In the genomic region with DNA sequence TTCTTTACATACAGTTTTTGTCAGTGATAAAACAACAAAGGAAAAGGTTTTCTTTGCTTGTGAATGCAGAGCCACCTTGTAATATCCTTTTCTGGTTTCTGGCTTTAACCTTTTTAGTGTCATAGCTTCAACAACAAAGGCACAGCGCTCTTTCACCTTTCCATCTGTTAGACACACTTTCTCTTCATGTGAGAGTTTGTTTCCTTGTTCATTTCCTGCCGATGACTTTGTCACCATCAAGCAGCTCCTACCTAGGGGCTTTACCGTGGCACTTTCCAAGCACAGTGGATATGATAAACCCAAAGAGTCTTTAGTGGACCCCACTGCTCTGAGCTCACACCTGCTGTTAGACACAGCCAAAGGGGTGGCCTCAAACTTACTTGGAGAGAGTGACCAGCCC, we compare ENCODE assay signal across 23 mouse cellular contexts. TPM values are rescaled to one million over a fixed set of nuclear protein-coding genes. Genes with fewer than 3 reads are reported as not detected.
DNase-seq lines count a peak whose midpoint lies in the region; ATAC-seq and TF ChIP-seq lines count a peak whose summit lies in the region.
"Had no signal": no experiment of that assay in that cellular context is flagged by ENCODE, and none has a peak within 500 bp of the region (broad histone marks: within the 10 kb centered on the region; RNA-seq: fewer than 3 reads in every experiment).

No protein-coding gene starts in this region.

- DNase-seq in thymus, adult 2 months, result peak; percentile 17
- DNase-seq in thymus, adult 18-20 months, result no peak
- DNase-seq in thymus, postnatal 25 days, result peak; percentile 35
- no peak for DNase-seq in urinary bladder, adult 2 months (ENCODE audit: low spot score)
- DNase-seq in lung, postnatal 36 days, result no peak
- DNase-seq in cerebellum, postnatal 25 days, result no peak
- DNase-seq: adrenal gland, postnatal 10 days; B cell, adult 2 months; cerebellum, adult 11 months; cerebellum, adult 8-10 months; embryo, embryonic 11 days; gastrocnemius, postnatal 36 days; heart, adult 18-20 months; heart, postnatal 10 days; heart, postnatal 4 days had no signal

- H3K4me3 ChIP-seq in thymus, adult 2 months (ENCODE audit: control insufficient read depth, insufficient read depth, low read length), result no peak overlapping the region
- H3K4me3 ChIP-seq: embryonic facial prominence, embryonic 15.5 days; erythroblast, embryonic 14.5 days; forebrain, embryonic 10.5 days; heart, embryonic 10.5 days; hindbrain, embryonic 12.5 days had no signal

- H3K27me3 ChIP-seq in thymus, adult 2 months (ENCODE audit: control insufficient read depth, insufficient read depth, low read length), result no peaks in the 10 kb centered on the region
- H3K27me3 ChIP-seq: embryonic facial prominence, embryonic 15.5 days; hindbrain, embryonic 12.5 days had no signal

- ATAC-seq in inflammation-experienced regulatory T-cells, adult 6 months, result peak; percentile 56
- ATAC-seq: forebrain, embryonic 14.5 days; hindbrain, embryonic 16.5 days had no signal

- WGBS in thymus, adult 2 months, result 41% methylated on average over 3 of the region's 3 CpGs

- no peaks in the 10 kb centered on the region for H3K36me3 ChIP-seq in thymus, adult 2 months (ENCODE audit: control insufficient read depth, insufficient read depth, low read length)
- H3K36me3 ChIP-seq: embryonic facial prominence, embryonic 15.5 days; forebrain, embryonic 10.5 days; heart, embryonic 10.5 days; hindbrain, embryonic 12.5 days had no signal

- no peak for TF ChIP-seq CTCF in thymus, adult 2 months (IDR thresholded peaks at IDR 0.05; ENCODE audit: borderline replicate concordance, control insufficient read depth, extremely low read depth, insufficient read depth, low read length, poor library complexity)

- TF ChIP-seq POLR2A in thymus, adult 2 months (IDR thresholded peaks at IDR 0.05; ENCODE audit: control insufficient read depth, extremely low read depth, insufficient read depth, low read length, poor library complexity), result no peak

- H3K27ac ChIP-seq in thymus, adult 2 months (ENCODE audit: control insufficient read depth, insufficient read depth, low read length), result peak overlapping the region; percentile 14; the same call in 1 of the 2 replicates
- H3K27ac ChIP-seq: embryonic facial prominence, embryonic 15.5 days; forebrain, embryonic 10.5 days; heart, embryonic 10.5 days; hindbrain, embryonic 12.5 days had no signal

- H3K4me1 ChIP-seq in thymus, adult 2 months (replicated peaks; ENCODE audit: control insufficient read depth, insufficient read depth, low read length), result peaks cover 4% of the 10 kb centered on the region
- H3K4me1 ChIP-seq: embryonic facial prominence, embryonic 15.5 days; heart, embryonic 10.5 days had no signal

RNA-seq across cellular contexts. Expression of a gene that starts 19.0 kb away (rescaled TPM):
- polyA plus RNA-seq in thymus, adult 2 months (2012; rRNA removed), result 1,694 and 2,577 TPM in 2 replicates
- polyA plus RNA-seq in inflammation-experienced regulatory T-cells, adult 6 months (2017; shearing (Covaris generic)), result 1,000 to 10,000 TPM; 1,409 to 2,029 (median 2,022) TPM
- polyA plus RNA-seq in urinary bladder, adult 2 months (2012; rRNA removed), result 2,153 and 2,445 TPM in 2 replicates

RNA-seq across cellular contexts. Expression of a gene that starts 40.0 kb away (rescaled TPM):
- 61.8 and 69.1 TPM in 2 replicates for polyA plus RNA-seq in thymus, adult 2 months (2012; rRNA removed)
- 100 to 1,000 TPM; 188 to 262 (median 188) TPM for polyA plus RNA-seq in inflammation-experienced regulatory T-cells, adult 6 months (2017; shearing (Covaris generic))
- 89.6 and 103 TPM in 2 replicates for polyA plus RNA-seq in urinary bladder, adult 2 months (2012; rRNA removed)

Comparison
In these comparisons a context has a peak if more than half of its experiments do, and no peak if none do; other contexts are left out.
1. DNase-seq: peak in thymus, adult 2 months (single experiment) and thymus, postnatal 25 days (single experiment); none in thymus, adult 18-20 months (0 of 2), urinary bladder, adult 2 months (single experiment), lung, postnatal 36 days (single experiment) and cerebellum, postnatal 25 days (0 of 2).